In the genomic region with DNA sequence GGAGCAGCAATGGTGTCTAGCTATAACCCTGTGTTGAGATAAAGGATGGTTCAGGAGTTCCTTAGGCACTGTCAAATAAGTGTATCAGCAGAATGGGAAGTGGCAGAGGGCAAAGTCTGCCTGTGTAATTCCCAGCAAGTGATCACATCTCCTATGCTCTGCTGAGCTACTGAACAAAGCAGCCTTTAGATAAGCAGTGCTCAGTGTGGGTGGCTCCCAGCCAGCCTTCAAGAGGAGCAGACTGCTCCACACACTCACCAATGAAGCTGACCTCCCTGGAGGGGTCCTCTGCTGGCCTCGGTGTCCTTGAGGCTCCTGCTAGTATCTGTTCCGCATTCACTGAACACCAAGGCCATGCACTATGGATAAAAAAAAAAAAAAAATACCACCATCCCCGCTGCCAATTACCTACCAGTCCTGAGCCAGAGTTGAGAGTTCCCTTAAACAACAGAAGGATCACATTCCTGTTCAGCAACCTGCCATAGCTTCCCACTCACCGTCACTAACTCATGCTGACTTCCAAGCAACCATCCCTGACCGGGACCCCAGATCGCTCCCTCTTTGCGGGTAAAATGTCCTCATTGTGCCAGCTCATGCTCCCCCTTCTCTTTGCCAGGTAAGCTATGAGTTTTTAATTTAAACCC, we compare ENCODE assay signal across 14 mouse cellular contexts.
A peak's percentile ranks its signal among the peaks of the same experiment; 100 is the strongest.
DNase-seq lines count a peak whose midpoint lies in the region; ATAC-seq and TF ChIP-seq lines count a peak whose summit lies in the region.
"Had no signal": no experiment of that assay in that cellular context is flagged by ENCODE, and none has a peak within 500 bp of the region (broad histone marks: within the 10 kb centered on the region; RNA-seq: fewer than 3 reads in every experiment).

No protein-coding gene starts in this region.

- 0 out of 2 replicates have a peak, but pooled peaks have one; percentile 51 for ATAC-seq in forebrain, embryonic 12.5 days (ENCODE audit: low FRiP score)
- no peak for ATAC-seq in forebrain, embryonic 16.5 days

- H3K4me3 ChIP-seq in forebrain, embryonic 12.5 days (replicated peaks) = no peak overlapping the region
- H3K4me3 ChIP-seq in forebrain, embryonic 16.5 days (replicated peaks; ENCODE audit: low read length) = no peak overlapping the region
- no peak overlapping the region for H3K4me3 ChIP-seq in kidney, adult 2 months (ENCODE audit: insufficient read depth, low read depth, low read length)
- H3K4me3 ChIP-seq: embryonic facial prominence, embryonic 13.5 days; limb, embryonic 15.5 days; stomach, embryonic 15.5 days had no signal

- H3K9me3 ChIP-seq in forebrain, embryonic 12.5 days = no peaks in the 10 kb centered on the region
- H3K9me3 ChIP-seq in forebrain, embryonic 16.5 days (ENCODE audit: control insufficient read depth, low read length) = no peaks in the 10 kb centered on the region
- H3K9me3 ChIP-seq: embryonic facial prominence, embryonic 13.5 days; limb, embryonic 15.5 days; stomach, embryonic 15.5 days had no signal

- H3K27me3 ChIP-seq in forebrain, embryonic 12.5 days = peaks cover 7% of the 10 kb centered on the region; the same call in 1 of the 2 replicates
- no peaks in the 10 kb centered on the region for H3K27me3 ChIP-seq in forebrain, embryonic 16.5 days (replicated peaks; ENCODE audit: control insufficient read depth, insufficient read depth, low read length)
- no peaks in the 10 kb centered on the region for H3K27me3 ChIP-seq in kidney, adult 2 months (replicated peaks; ENCODE audit: control insufficient read depth, insufficient read depth, low read length)
- H3K27me3 ChIP-seq: stomach, embryonic 15.5 days had no signal

- H3K4me1 ChIP-seq in forebrain, embryonic 12.5 days = no peaks in the 10 kb centered on the region
- H3K4me1 ChIP-seq in forebrain, embryonic 16.5 days (replicated peaks; ENCODE audit: control insufficient read depth, insufficient read depth, low read length) = peaks cover 4% of the 10 kb centered on the region; the same call in 1 of the 2 replicates
- H3K4me1 ChIP-seq in kidney, adult 2 months (ENCODE audit: control insufficient read depth, insufficient read depth, low read length) = no peaks in the 10 kb centered on the region
- H3K4me1 ChIP-seq: embryonic facial prominence, embryonic 13.5 days; stomach, embryonic 15.5 days had no signal

- no peak overlapping the region for H3K4me2 ChIP-seq in forebrain, embryonic 12.5 days
- no peak overlapping the region for H3K4me2 ChIP-seq in forebrain, embryonic 16.5 days (ENCODE audit: low read length)
- H3K4me2 ChIP-seq: embryonic facial prominence, embryonic 13.5 days; limb, embryonic 15.5 days; stomach, embryonic 15.5 days had no signal

- 75% methylated on average over 7 of the region's 7 CpGs for WGBS in forebrain, embryonic 12.5 days
- 73% methylated on average over 7 of the region's 7 CpGs for WGBS in forebrain, embryonic 16.5 days
- 58% methylated on average over 7 of the region's 7 CpGs for WGBS in kidney, adult 2 months

- DNase-seq in kidney, postnatal 10 days = peak; percentile 16
- no peak for DNase-seq in kidney, adult 2 months
- peak; percentile 13 for DNase-seq in adrenal gland, postnatal 25 days
- peak; percentile 13 for DNase-seq in lung, postnatal 10 days
- DNase-seq in gastrocnemius, adult 8-10 months (ENCODE audit: low spot score in 2 of 2) = no peak
- no peak for DNase-seq in spleen, postnatal 4 days (ENCODE audit: low spot score in 2 of 2)
- DNase-seq: B cell, adult 2 months; gastrocnemius, postnatal 10 days; kidney, postnatal 25 days had no signal

- no peaks in the 10 kb centered on the region for H3K36me3 ChIP-seq in forebrain, embryonic 12.5 days (replicated peaks)
- H3K36me3 ChIP-seq in forebrain, embryonic 16.5 days (ENCODE audit: control insufficient read depth, insufficient read depth) = no peaks in the 10 kb centered on the region
- H3K36me3 ChIP-seq in kidney, adult 2 months (ENCODE audit: control insufficient read depth, insufficient read depth, low read length) = no peaks in the 10 kb centered on the region
- H3K36me3 ChIP-seq: embryonic facial prominence, embryonic 13.5 days; limb, embryonic 15.5 days; stomach, embryonic 15.5 days had no signal

- H3K9ac ChIP-seq in forebrain, embryonic 12.5 days = no peak overlapping the region
- no peak overlapping the region for H3K9ac ChIP-seq in forebrain, embryonic 16.5 days (replicated peaks; ENCODE audit: low read depth, low read length)
- H3K9ac ChIP-seq: embryonic facial prominence, embryonic 13.5 days; limb, embryonic 15.5 days; stomach, embryonic 15.5 days had no signal

- no peak overlapping the region for H3K27ac ChIP-seq in forebrain, embryonic 12.5 days
- H3K27ac ChIP-seq in forebrain, embryonic 16.5 days (ENCODE audit: low read length) = no peak overlapping the region
- H3K27ac ChIP-seq in kidney, adult 2 months (ENCODE audit: insufficient read depth, low read depth, low read length) = no peak overlapping the region
- H3K27ac ChIP-seq: embryonic facial prominence, embryonic 13.5 days; limb, embryonic 15.5 days; stomach, embryonic 15.5 days had no signal

- no peak for TF ChIP-seq CTCF in kidney, adult 2 months (conservative IDR thresholded peaks at IDR 0.05; ENCODE audit: insufficient read depth, insufficient read length, low read depth, low read length)

- no peak for TF ChIP-seq POLR2A in kidney, adult 2 months (IDR thresholded peaks at IDR 0.05; ENCODE audit: low read depth, low read length)

Comparison
In these comparisons a context has a peak if more than half of its experiments do, and no peak if none do; other contexts are left out.
1. DNase-seq: peak in kidney, postnatal 10 days (single experiment), adrenal gland, postnatal 25 days (single experiment) and lung, postnatal 10 days (single experiment); none in kidney, adult 2 months (single experiment), gastrocnemius, adult 8-10 months (0 of 2) and spleen, postnatal 4 days (0 of 2).